Mouse (Mus musculus): ENCODE data around the gene Cdca4.
"Not testable (repeated sequence)": the region's sequence is repeated elsewhere in the genome, so short reads cannot be mapped to it uniquely, and the experiment has no call there.

Cdca4 gene

GRCm38 (mm10) chr12:112857021-112857925, 28.1 kb upstream of the Cdca4 start:
- peak; percentile 55 for DNase-seq

GRCm38 (mm10) chr12:112856338-112856737, 27.1 kb upstream of the Cdca4 start:
- DNase-seq, result no peak

- peak; percentile 76 for DNase-seq
Observed at GRCm38 (mm10) chr12:112854610-112855333, 25.5 kb upstream of the Cdca4 start.

GRCm38 (mm10) chr12:112853050-112853729, 24.0 kb upstream of the Cdca4 start:
- DNase-seq, result peak; percentile 14

GRCm38 (mm10) chr12:112851116-112851515, 21.9 kb upstream of the Cdca4 start:
- no peak for DNase-seq

- no peak for DNase-seq
Observed at GRCm38 (mm10) chr12:112850344-112850743, 21.1 kb upstream of the Cdca4 start.

GRCm38 (mm10) chr12:112849235-112850022, 20.2 kb upstream of the Cdca4 start:
- DNase-seq, result peak; percentile 9

- no peak for DNase-seq
Observed at GRCm38 (mm10) chr12:112847880-112848279, 18.7 kb upstream of the Cdca4 start.

GRCm38 (mm10) chr12:112843803-112844202, 14.6 kb upstream of the Cdca4 start:
- peak; percentile 95 for DNase-seq

GRCm38 (mm10) chr12:112842128-112842527, 12.9 kb upstream of the Cdca4 start:
- DNase-seq, result not testable (repeated sequence)

GRCm38 (mm10) chr12:112841338-112841892, 12.2 kb upstream of the Cdca4 start:
- peak; percentile 5 for DNase-seq

GRCm38 (mm10) chr12:112840209-112841086, 11.2 kb upstream of the Cdca4 start:
- DNase-seq, result no peak

GRCm38 (mm10) chr12:112835046-112835445, 5.8 kb upstream of the Cdca4 start:
- no peak for DNase-seq

GRCm38 (mm10) chr12:112833527-112833926, 4.3 kb upstream of the Cdca4 start:
- DNase-seq, result no peak

- DNase-seq, result no peak
Observed at GRCm38 (mm10) chr12:112832411-112832810, 3.2 kb upstream of the Cdca4 start.

- DNase-seq, result no peak
Observed at GRCm38 (mm10) chr12:112830570-112830969, 1.3 kb upstream of the Cdca4 start.

GRCm38 (mm10) chr12:112830141-112830540, 918 bp upstream of the Cdca4 start:
- no peak for DNase-seq

GRCm38 (mm10) chr12:112828501-112829243, 551 bp downstream of the Cdca4 start:
- peak; percentile 81 for DNase-seq

- DNase-seq, result no peak
Observed at GRCm38 (mm10) chr12:112825901-112826300, 3.3 kb downstream of the Cdca4 start.

GRCm38 (mm10) chr12:112823221-112823620, 6.0 kb downstream of the Cdca4 start:
- DNase-seq, result peak; percentile 73

Measured in thymus, postnatal 14 days (tissue).